Mouse (Mus musculus) erythroblast, embryonic 14.5 days (primary cell): Measurements from ENCODE around the gene Sdr39u1. TPM values are rescaled to one million over a fixed set of nuclear protein-coding genes. Genes with fewer than 3 reads are reported as not detected.

Experiments used
- H3K27me3 ChIP-seq: 2 replicates; pipeline ENCODE4 v1.6.1; 2012; ENCODE audit warnings: inconsistent platforms; ENCODE audit not compliant: control insufficient read depth
- H3K36me3 ChIP-seq: 2 replicates; pipeline ENCODE4 v1.6.1; 2012; ENCODE audit warnings: mild to moderate bottlenecking, inconsistent platforms; ENCODE audit not compliant: control insufficient read depth
- H3K4me1 ChIP-seq: 2 replicates; pipeline ENCODE4 v1.6.1; 2012; ENCODE audit warnings: inconsistent platforms; ENCODE audit not compliant: control insufficient read depth
- H3K4me3 ChIP-seq: replicated peaks from 2 replicates; pipeline ENCODE3; 2012; ENCODE audit warnings: moderate library complexity, mild to moderate bottlenecking, inconsistent platforms
- H3K9me3 ChIP-seq: 2 replicates; pipeline ENCODE4 v1.6.1; 2012; ENCODE audit warnings: low read length, inconsistent platforms, mixed read lengths; ENCODE audit not compliant: control insufficient read depth
- GATA1 ChIP-seq: IDR thresholded peaks from 2 replicates; pipeline ENCODE4 v1.6.1; 2012; ENCODE audit warnings: low read length, inconsistent platforms, mixed read lengths
- TAL1 ChIP-seq: IDR thresholded peaks from 3 replicates; pipeline ENCODE4 v1.6.1; 2012; ENCODE audit warnings: low read length, inconsistent platforms, mixed read lengths
- polyA plus RNA-seq: library from polyadenylated mRNA; stranded (reverse); fragments of >175 nt; gene quantifications from 2 replicates; pipeline ENCODE4 v1.2.3, GENCODE M21; 2012

Gene Sdr39u1
- polyA plus RNA-seq, 1 experiment, result 0.20 TPM

DNA sequence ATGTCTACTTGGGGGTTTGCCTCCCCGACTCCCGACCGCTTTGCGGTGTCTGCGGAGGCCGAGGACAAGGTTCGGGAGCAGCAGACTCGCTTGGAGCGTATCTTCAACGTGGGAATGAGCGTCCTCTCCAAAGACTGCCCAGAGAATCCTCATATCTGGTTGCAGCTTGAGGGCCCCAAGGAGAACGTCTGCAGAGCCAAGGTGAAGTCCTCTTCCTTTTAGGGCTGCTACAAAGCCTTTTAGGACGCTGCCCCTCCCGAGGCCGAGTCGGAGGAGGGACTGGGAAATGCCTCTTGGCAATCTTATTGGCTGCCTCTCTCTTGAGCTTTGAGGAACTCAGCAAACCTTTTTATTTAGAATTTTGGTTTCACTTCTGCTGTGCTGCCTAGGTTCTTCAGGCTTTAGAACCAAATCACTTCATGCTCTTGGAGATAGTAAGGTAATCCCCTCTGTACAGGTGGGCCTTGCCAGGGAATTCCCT is 14.3 kb downstream of the Sdr39u1 start:
- no peaks in the 10 kb centered on the region for H3K27me3 ChIP-seq
- TF ChIP-seq TAL1, result no peak
- no peak for TF ChIP-seq GATA1
- H3K4me3 ChIP-seq, result peak overlapping the region; percentile 77
- H3K36me3 ChIP-seq, result peaks cover 47% of the 10 kb centered on the region
- H3K4me1 ChIP-seq, result peaks cover 33% of the 10 kb centered on the region
- no peaks in the 10 kb centered on the region for H3K9me3 ChIP-seq

DNA sequence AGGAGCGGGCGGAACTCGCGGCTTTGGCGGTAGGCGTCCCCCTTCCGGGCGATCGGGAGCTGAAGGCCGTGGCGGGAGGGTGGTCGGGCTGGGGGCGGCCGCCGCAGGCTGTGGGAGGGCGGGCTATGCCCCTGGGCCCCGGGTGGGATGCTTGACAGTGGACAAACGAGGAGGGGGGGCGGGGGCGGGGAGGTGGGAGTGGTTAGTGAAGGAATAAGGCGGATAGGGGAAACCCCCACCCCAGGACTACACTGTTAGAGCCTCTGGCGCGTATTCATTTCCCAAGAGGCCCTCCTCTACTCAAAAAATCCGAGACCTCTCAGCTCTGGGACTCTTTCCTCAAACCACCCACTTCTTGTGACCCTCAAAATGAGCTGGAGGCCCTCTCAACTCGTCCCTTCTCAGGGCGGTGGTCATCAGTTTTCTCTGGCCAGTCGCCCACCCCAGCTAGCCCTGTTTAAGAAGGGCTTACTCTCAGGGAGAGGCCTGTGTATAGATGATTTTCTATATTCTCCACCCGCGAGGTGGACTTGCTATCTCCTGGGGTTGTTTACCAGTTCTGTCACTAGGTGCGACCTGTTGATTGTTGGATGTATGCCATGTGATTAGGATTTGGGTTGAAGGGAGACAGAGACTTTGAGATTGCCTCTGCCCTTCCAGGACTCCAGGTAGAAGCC is 14.8 kb downstream of the Sdr39u1 start:
- no peaks in the 10 kb centered on the region for H3K27me3 ChIP-seq
- no peak for TF ChIP-seq GATA1
- TF ChIP-seq TAL1, result no peak
- H3K4me3 ChIP-seq, result peak overlapping the region; percentile 77
- H3K9me3 ChIP-seq, result no peaks in the 10 kb centered on the region
- H3K36me3 ChIP-seq, result peaks cover 42% of the 10 kb centered on the region
- peaks cover 34% of the 10 kb centered on the region for H3K4me1 ChIP-seq

- Histone ChIP-seq H3K4me1 (peaks cover 34% of the 10 kb centered on the region), H3K36me3 (peaks cover 37% of the 10 kb centered on the region)
These were observed 15.4 kb downstream of the Sdr39u1 start, which contains the start of gene Khnyn for GRCm38 (mm10) chr14:55884713-55885113. Gene Khnyn (plus strand): TSS chr14:55884947.

DNA sequence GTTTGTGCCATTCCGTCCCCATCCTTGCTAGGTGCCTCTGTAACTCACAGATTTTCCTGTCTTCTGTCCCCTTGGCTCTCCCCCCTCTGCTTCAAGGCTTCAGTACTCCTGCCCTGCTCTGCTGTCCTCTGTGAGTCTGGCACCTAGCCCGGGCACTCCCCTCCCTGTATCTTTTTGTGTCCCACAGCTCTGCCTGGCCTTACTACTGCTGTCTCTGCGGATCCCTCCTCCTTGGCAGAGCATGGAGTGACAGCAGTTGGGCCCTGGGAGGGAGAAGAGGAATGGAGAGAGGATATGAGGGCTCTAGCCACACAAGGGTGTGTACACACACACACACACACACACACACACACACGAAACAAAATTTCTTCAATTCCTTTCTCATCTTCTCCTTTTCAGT is 15.9 kb downstream of the Sdr39u1 start, which contains the start of gene Cbln3:
Cbln3 (minus strand) TSS at position 227 of the 400 bp plus-strand sequence.
- peaks cover 1% of the 10 kb centered on the region for H3K27me3 ChIP-seq
- no peaks in the 10 kb centered on the region for H3K9me3 ChIP-seq
- H3K36me3 ChIP-seq, result peaks cover 31% of the 10 kb centered on the region
- TF ChIP-seq GATA1, result no peak
- no peak for TF ChIP-seq TAL1
- peaks cover 34% of the 10 kb centered on the region for H3K4me1 ChIP-seq
- H3K4me3 ChIP-seq, result peak within 1 kb of the TSS; percentile 77

More at GRCm38 (mm10) chr14:55884713-55885113, 15.4 kb downstream of the Sdr39u1 start, which contains the start of gene Khnyn:
- Histone ChIP-seq H3K9me3 (no peaks in the 10 kb centered on the region), H3K27me3 (no peaks in the 10 kb centered on the region), H3K4me3 (peak within 1 kb of the TSS; percentile 77)
- no peak for TF ChIP-seq TAL1
- TF ChIP-seq GATA1, result no peak

DNA sequence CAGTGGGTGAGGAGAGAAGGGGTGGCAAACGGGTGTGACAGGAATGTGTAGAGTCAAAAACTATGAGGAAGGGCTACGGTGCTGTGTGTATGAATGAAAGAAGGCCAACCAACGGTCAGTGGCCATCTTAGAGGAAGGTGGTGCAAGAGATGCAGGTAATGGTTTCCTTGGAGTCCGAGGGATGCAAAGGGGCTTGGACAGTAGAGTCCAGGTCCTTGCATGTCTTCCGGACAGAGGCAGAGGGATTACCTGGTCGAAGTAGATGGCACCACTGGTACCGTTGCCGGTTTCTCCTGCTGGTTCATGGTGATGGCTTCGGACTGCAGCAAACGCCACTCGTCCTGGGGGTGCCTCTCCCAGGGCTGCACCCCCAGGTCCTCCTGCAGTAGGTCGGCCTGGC is 16.4 kb downstream of the Sdr39u1 start:
- H3K4me3 ChIP-seq, result no peak overlapping the region
- peaks cover 26% of the 10 kb centered on the region for H3K36me3 ChIP-seq
- peaks cover 34% of the 10 kb centered on the region for H3K4me1 ChIP-seq
- H3K27me3 ChIP-seq, result peaks cover 5% of the 10 kb centered on the region
- TF ChIP-seq GATA1, result no peak
- H3K9me3 ChIP-seq, result no peaks in the 10 kb centered on the region

DNA sequence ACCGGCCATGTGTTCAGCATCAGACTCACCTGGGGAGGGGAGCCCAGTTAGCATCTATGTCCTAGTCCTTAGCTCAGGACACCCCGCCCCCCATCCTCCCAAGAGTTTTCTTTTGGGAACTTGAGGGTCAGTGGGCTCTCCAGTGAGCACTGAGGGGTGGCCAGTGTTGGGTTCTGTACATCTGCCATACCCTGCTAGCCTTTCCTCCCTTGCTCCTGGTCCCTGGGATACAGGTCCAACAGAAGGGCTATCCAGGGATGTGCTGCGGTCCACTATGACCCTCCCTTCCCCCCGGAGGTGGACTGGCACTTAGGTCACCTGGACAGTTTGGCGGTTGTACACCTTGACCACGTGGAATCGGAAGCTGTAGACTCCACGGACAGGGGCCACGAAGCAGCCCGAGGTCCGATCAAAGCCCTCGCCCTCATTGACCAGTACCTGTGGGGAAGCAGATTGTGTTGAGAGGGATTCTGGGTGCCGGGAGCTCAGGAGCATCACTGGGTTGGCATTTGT is 16.9 kb downstream of the Sdr39u1 start:
- Histone ChIP-seq H3K27me3 (peaks cover 10% of the 10 kb centered on the region), H3K4me1 (peaks cover 34% of the 10 kb centered on the region), H3K9me3 (no peaks in the 10 kb centered on the region), H3K4me3 (no peak overlapping the region), H3K36me3 (peaks cover 22% of the 10 kb centered on the region)
- no peak for TF ChIP-seq TAL1
- no peak for TF ChIP-seq GATA1

GRCm38 (mm10) chr14:55882171-55882641 is 17.9 kb downstream of the Sdr39u1 start:
- Histone ChIP-seq H3K27me3 (peaks cover 20% of the 10 kb centered on the region), H3K9me3 (no peaks in the 10 kb centered on the region), H3K4me3 (no peak overlapping the region), H3K4me1 (peaks cover 35% of the 10 kb centered on the region), H3K36me3 (peaks cover 12% of the 10 kb centered on the region)
- TF ChIP-seq GATA1 (no peak), TAL1 (no peak)

DNA sequence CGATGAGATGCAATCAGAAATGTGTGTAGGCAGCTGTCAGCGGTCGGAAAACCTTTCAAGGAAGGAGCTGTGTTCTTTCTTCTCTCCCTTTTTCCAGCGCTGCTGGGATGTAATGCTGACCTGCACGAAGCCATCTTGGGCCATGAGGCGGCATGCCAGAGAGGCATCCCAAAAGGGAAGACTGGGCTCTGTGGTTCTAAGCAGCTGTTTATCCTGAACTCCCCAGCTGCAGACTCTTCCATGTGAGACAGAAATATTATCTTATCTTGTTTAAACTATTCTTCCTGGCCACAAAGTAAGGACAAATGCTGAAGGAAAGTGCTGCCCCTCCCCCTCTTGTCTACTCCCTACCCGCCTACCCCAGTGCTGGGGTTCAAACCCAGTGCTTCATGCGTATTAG is 19.1 kb downstream of the Sdr39u1 start:
- Histone ChIP-seq H3K4me1 (peaks cover 23% of the 10 kb centered on the region), H3K4me3 (no peak overlapping the region), H3K27me3 (peaks cover 27% of the 10 kb centered on the region), H3K36me3 (no peaks in the 10 kb centered on the region), H3K9me3 (no peaks in the 10 kb centered on the region)
- no peak for TF ChIP-seq TAL1
- no peak for TF ChIP-seq GATA1

GRCm38 (mm10) chr14:55879623-55880022 is 20.5 kb downstream of the Sdr39u1 start:
- H3K4me1 ChIP-seq, result peaks cover 13% of the 10 kb centered on the region
- no peak for TF ChIP-seq GATA1
- TF ChIP-seq TAL1, result no peak
- no peaks in the 10 kb centered on the region for H3K36me3 ChIP-seq
- H3K9me3 ChIP-seq, result no peaks in the 10 kb centered on the region
- peaks cover 34% of the 10 kb centered on the region for H3K27me3 ChIP-seq
- H3K4me3 ChIP-seq, result no peak overlapping the region
